Mouse (Mus musculus): ENCODE measurements around the gene Gabbr2.
A peak's percentile ranks its signal among the peaks of the same experiment; 100 is the strongest.

Gabbr2 gene

GRCm38 (mm10) chr4:46710018-46710417 lies 281.7 kb downstream of the Gabbr2 start:
- DNase-seq (ENCODE audit: low spot score): no peak

DNA sequence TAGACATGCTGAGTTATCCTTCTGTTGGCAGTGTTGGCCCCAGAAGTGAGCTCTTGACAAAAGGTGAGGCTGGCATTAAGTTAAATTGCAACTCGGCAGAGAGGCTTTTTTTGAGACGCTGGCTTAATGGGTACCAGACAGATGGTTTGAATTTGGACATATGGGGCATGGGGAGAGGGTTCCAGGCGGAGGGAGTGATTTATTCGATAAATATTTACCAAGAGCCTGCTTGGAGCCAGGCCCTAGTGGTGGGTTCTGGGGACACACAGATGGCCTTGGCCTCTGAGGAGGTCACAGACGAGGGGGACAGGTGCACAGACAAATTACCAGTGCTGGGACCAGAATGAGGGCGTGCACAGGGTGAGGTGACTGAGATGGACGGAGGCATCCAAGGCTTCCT lies 282.2 kb downstream of the Gabbr2 start:
- DNase-seq (ENCODE audit: low spot score): no peak

DNA sequence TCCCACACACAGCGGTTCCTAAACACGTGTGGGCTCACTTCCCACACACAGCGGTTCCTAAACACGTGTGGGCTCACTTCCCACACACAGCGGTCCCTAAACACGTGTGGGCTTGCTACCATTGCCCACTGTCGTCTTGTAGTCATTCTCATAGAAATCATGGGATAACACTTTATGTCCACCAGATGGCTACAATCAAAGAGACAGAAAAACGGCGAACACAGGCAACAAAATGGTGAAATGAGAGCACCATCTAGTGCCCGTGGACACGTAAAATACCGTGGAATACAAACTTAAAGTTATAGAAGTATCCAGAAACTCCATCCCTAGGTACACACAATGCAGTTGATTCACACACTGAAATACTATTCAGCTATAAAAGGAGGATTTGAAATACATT lies 285.9 kb downstream of the Gabbr2 start:
- DNase-seq (ENCODE audit: low spot score): no peak

DNA sequence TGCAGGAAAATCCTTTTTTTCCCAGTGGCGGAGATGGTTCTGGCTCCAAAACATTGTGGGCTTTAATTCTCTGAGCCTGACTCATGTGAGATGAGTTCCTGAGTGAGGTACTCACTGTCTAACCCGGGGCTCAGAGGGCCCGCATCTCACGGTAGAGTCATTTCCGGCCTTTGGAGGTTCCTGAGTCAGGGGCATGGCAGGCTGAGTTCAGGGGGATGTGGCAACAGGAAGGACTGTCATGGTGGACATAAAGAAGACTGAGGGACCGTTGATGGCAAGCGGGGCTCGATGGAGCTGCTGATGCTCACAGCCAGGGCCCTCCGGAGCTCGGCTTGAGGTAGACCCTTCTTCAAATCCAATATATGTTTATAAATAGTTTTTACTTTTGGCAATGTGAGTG lies 288.5 kb downstream of the Gabbr2 start:
- no peak for DNase-seq (ENCODE audit: low spot score)

GRCm38 (mm10) chr4:46700223-46700651 lies 291.4 kb downstream of the Gabbr2 start:
- DNase-seq (ENCODE audit: low spot score): no peak

DNA sequence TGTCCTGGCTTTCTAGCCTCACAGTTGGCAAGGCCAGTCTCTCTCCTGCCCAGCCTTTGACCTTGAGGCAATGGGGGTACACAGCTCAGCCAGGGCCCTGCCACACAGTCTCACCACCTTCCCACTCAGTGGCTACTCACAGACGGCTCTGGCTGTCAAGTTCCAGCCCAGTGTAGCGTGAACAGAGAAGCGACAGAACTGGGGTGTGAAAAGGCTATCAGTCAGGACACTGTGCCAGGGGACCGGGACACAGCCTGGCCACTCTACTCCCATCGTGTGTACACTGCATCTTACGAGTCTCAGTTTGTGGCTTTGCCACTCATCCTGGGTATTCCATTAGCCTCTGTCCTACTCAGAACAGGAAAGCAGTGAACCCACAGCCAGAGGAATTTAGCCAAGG lies 295.2 kb downstream of the Gabbr2 start:
- DNase-seq (ENCODE audit: low spot score): no peak

DNA sequence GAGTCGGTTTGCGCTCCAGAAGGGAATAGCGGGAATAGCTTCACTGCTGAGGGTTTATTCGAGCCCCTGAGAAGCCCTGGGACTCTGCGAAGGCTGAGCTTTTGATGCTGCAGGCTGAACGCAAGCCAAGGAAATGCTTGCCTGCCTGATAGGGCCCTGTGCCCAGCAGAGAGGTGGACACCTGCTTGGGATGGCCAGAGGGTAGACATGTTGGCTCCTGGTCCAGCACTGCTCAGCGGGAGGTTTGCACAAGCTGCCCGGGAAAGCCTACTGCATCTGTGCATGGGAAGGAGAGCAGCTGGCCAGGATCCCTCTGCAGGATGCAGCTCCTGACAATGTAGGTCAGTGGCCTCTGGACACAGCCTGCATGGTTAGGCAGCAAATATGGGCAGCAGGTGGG lies 301.1 kb downstream of the Gabbr2 start:
- DNase-seq (ENCODE audit: low spot score): no peak

GRCm38 (mm10) chr4:46690023-46690420 lies 301.7 kb downstream of the Gabbr2 start:
- no peak for DNase-seq (ENCODE audit: low spot score)

GRCm38 (mm10) chr4:46689397-46690022 lies 302.2 kb downstream of the Gabbr2 start:
- peak; percentile 44 for DNase-seq (ENCODE audit: low spot score)

DNA sequence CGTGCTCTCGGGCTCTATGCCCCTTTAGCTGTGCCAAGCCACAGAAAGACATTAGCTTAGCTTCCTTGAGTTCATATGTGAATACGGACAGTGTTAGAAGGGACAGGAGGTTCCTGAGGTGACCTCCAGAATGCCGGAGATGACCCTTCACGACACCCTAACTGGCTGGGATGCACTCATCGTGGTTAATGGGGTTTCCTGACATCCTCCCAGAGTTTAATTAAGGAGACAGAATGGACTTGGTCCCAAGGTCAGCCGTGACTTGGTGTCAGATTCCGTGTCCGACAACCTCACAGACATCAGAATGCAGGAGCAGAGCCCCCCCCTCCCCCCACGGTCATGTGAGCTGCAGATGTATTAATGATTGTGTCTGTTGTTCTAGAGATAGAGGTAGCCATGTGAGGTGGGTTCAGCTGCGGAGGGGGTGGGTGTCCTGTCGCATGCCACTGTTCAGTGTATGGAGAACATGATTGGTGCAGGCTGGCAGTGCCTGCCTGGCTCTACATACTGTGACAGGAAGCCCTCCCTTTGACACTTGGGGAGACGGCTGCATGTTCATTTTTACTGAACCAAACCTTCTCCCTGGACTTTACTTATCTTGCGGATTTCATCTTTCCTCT lies 303.4 kb downstream of the Gabbr2 start:
- DNase-seq (ENCODE audit: low spot score): no peak

DNA sequence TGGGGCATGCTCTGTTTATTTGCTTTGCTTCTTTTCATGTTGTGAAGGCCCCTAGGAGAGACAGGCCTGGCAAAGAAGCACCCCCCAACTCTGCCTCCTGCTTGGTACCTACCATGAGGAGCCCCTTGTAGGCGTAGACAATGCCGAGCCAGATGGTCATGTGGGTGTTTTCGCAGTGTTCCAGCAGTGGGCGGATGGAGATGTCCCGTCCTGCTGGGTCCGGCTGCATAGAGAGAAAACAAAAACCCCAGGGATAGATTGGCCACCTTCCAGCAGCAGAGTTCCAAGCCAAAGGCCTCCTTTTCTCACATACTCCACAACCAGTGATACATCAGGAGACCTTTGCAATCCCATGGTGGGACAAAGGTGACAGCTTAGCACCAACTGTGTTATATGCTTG lies 307.5 kb downstream of the Gabbr2 start:
- DNase-seq (ENCODE audit: low spot score): no peak

DNA sequence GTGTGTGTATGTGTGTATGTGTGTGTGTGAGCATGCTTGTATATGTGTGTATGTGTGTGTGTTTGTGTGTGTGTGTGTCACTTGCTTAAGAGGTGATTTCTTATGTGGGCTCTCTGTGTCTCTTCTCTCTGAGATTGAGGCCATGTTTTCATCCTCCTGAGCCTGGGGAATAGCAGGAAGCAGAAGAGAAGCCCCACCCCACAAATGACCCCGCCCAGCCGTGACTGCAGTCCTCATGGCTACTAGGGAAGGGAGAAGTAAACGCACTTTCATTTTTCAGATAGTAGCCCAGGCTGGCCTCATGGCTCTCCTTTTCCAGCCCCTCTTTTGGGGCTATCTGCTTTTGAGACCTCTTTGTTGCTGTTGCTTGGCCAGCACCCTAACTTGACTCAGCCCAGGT lies 315.0 kb downstream of the Gabbr2 start:
- DNase-seq (ENCODE audit: low spot score): no peak

- DNase-seq (ENCODE audit: low spot score): no peak
These were observed 315.7 kb downstream of the Gabbr2 start for GRCm38 (mm10) chr4:46675992-46676391.

GRCm38 (mm10) chr4:46675272-46675785 lies 316.3 kb downstream of the Gabbr2 start:
- DNase-seq (ENCODE audit: low spot score): no peak

- no peak for DNase-seq (ENCODE audit: low spot score)
These were observed 323.1 kb downstream of the Gabbr2 start for GRCm38 (mm10) chr4:46668620-46669019.

DNA sequence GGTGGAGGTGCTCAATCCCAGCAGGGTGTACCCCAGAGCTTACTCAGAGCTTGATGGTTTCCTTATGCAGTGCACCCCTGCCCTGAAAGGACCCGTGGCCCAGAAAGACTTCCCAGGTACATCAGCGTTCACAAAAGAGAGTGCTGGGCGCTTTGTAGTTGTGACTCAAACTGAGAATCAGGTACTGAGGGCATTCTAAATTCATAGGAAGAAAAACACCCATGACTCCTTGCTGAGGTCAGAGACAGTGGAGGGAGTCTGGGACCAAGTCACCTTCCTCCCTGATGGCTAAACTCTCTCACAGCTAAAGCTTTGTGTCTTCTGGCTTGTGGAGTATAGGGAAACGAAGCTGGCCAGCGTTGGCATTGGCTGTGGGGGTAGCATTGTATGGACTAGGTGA lies 325.3 kb downstream of the Gabbr2 start:
- DNase-seq (ENCODE audit: low spot score): no peak

GRCm38 (mm10) chr4:46665371-46665774 lies 326.3 kb downstream of the Gabbr2 start:
- DNase-seq (ENCODE audit: low spot score): peak; percentile 26

- peak; percentile 55 for DNase-seq (ENCODE audit: low spot score)
These were observed 327.3 kb downstream of the Gabbr2 start for GRCm38 (mm10) chr4:46664123-46665009.

GRCm38 (mm10) chr4:46661433-46661832 lies 330.2 kb downstream of the Gabbr2 start:
- no peak for DNase-seq (ENCODE audit: low spot score)

GRCm38 (mm10) chr4:46658946-46659345 lies 332.7 kb downstream of the Gabbr2 start:
- DNase-seq (ENCODE audit: low spot score): no peak

DNA sequence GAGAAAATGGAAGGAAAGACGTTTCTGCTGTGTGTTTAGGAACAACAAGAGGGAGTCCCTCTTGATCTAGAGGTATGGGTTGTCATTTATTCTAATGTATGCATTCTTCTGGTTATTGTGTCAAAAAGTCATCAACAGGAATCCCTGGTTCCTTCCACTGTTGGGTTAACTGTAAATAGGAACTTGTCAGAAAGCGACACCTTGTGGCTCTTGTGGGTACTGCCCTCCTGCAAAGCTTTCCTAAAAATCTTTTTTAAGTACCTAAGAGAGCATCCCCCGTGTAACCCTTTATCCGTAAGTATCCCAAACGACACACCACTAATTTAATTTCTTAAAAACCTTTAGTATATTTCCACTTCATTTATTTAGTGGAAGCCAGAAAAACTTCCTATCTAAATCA lies 334.6 kb downstream of the Gabbr2 start:
- peak; percentile 43 for DNase-seq (ENCODE audit: low spot score)

DNA sequence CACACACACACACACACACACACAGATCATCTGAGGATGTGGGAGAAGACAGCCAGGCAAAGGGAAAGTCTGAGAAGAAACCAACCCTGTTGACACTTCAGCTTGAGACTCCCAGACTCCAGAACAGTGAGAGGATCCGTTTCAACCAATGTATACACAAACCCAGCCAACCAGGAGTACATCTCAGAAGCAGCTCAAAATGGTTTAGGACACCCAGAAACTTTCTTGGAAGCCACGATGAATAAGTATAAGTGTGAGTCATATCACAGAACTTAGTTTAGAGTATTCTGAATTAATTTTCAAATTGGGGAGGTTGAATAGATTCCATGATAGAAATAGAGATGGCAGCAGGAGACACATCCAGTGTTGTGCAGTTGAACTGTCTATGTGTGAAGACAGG lies 335.7 kb downstream of the Gabbr2 start:
- no peak for DNase-seq (ENCODE audit: low spot score)

- DNase-seq (ENCODE audit: low spot score): no peak
These were observed 336.4 kb downstream of the Gabbr2 start for GRCm38 (mm10) chr4:46655298-46655697.

All from yolk sac, embryonic 10.5 days (tissue).